Mouse (Mus musculus): ENCODE data around the gene Ppp1r26.

The Ppp1r26 gene

DNA sequence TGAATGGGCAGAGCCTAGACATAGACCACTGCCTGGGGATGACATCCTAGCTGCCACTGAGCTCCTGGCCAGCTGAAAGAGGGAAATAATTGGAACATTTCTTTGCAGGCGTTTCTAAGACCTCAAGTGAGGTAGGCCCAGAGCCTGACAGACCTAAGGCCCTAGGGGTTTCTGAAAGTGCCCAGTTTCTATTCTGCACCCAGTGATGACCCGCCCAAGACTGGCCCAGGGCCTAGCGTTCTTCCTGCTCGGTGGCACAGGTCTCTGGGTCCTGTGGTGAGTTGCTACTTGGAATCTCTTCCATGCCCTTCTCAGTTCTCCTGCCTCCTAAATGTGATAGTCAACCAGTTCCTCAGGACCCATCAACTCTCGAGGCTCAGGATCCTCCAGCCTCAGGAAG lies 51.0 kb downstream of the Ppp1r26 start:
- no peak for DNase-seq (ENCODE audit: low read depth, low spot score)

DNA sequence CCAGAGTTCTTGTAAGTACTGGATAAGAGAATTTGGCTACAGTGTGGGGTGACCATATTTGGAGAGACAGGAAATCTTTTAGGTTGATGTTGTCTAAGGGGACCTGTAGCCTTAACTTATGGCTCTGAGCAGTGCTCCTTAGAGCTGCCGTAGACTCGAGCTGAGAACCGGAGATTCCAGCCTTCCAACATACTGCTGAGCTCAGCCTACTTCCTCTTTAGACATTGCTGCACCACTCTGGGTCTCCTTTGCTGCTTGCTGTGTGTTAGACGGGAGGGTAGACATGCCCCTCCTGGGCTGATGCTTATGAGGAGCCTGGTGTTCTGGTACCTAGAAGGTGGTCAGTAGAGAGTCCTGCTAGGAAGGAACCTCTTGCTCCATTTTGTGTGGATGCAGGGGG lies 51.8 kb downstream of the Ppp1r26 start:
- no peak for DNase-seq (ENCODE audit: low read depth, low spot score)

DNA sequence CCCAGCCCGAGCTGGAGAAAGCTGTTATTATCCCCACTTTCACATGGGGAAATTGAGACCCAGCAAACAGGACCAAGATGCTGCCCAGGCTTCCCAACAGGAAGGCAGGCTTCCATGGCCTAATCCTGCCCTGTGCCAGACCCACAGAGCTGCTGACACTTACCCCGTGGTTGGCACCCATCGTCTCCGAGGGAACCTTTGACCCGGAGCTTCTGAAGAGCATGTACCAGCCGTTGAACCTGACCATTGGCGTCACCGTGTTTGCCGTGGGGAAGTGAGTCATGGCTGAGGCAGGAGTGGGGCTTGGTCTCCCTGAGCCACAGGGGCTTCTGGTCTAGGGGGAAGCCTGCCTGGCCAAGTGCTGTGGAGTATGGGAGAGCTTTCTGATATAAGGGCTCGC lies 56.4 kb downstream of the Ppp1r26 start:
- DNase-seq (ENCODE audit: low read depth, low spot score), result no peak

DNA sequence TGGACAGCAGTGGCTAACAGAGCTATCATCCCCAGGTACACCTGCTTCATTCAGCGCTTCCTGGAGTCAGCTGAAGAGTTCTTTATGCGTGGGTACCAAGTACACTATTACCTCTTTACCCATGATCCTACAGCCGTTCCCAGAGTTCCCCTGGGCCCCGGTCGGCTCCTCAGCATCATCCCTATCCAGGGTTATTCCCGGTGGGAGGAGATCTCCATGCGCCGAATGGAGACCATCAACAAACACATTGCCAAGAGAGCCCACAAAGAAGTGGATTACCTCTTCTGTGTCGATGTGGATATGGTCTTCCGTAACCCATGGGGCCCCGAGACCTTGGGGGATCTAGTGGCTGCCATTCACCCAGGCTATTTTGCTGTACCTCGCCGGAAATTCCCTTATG lies 58.1 kb downstream of the Ppp1r26 start:
- no peak for DNase-seq (ENCODE audit: low read depth, low spot score)
